Mouse (Mus musculus) embryonic facial prominence, embryonic 11.5 days (tissue): ENCODE results near the gene Nek8. TPM values are rescaled to one million over a fixed set of nuclear protein-coding genes. Genes with fewer than 3 reads are reported as not detected.
"Not testable (repeated sequence)": the region's sequence is repeated elsewhere in the genome, so short reads cannot be mapped to it uniquely, and the experiment has no call there.

Source experiments
- ATAC-seq: fragments of 200-750 bp; cut with Nextera tagmentation; replicated peaks from 2 replicates; pipeline ENCODE4 v1.8.0; 2017; ENCODE audit warnings: low read depth; ENCODE audit not compliant: insufficient number of reproducible peaks, low FRiP score, low TSS enrichment
- DNase-seq: peaks from one replicate; pipeline ENCODE4 v3.0.0-alpha.2; 2015; ENCODE audit warnings: low spot score
- H3K27ac ChIP-seq: fragments of 300-500 bp; sonication (generic); replicated peaks from 2 replicates; pipeline ENCODE4 v1.5.1; 2014; ENCODE audit warnings: mild to moderate bottlenecking, low read depth, low read length, control low read depth
- H3K27me3 ChIP-seq: fragments of 300-500 bp; sonication (generic); 2 replicates; pipeline ENCODE4 v1.6.1; 2014; ENCODE audit warnings: mild to moderate bottlenecking, low read length, moderate library complexity, mixed read lengths; ENCODE audit not compliant: control insufficient read depth, insufficient read depth
- H3K36me3 ChIP-seq: fragments of 300-500 bp; sonication (generic); replicated peaks from 2 replicates; pipeline ENCODE4 v1.6.1; 2014; ENCODE audit warnings: low read depth, mild to moderate bottlenecking, low read length, moderate library complexity, mixed read lengths; ENCODE audit not compliant: control insufficient read depth, insufficient read depth
- H3K4me1 ChIP-seq: fragments of 300-500 bp; sonication (generic); 2 replicates; pipeline ENCODE4 v1.6.1; 2014; ENCODE audit warnings: low read length, mixed read lengths; ENCODE audit not compliant: control insufficient read depth, insufficient read depth
- H3K4me2 ChIP-seq: fragments of 300-500 bp; sonication (generic); 2 replicates; pipeline ENCODE4 v1.6.1; 2014; ENCODE audit warnings: low read depth, mild to moderate bottlenecking, control low read depth, low read length, moderate library complexity
- H3K4me3 ChIP-seq: fragments of 300-500 bp; sonication (generic); 2 replicates; pipeline ENCODE4 v1.5.1; 2014; ENCODE audit warnings: low read depth, low read length, control low read depth
- H3K9ac ChIP-seq: fragments of 300-500 bp; sonication (generic); replicated peaks from 2 replicates; pipeline ENCODE4 v1.6.1; 2014; ENCODE audit warnings: mild to moderate bottlenecking, control low read depth, low read length
- H3K9me3 ChIP-seq: fragments of 300-500 bp; sonication (generic); replicated peaks from 2 replicates; pipeline ENCODE4 v1.6.1; 2016; ENCODE audit warnings: mild to moderate bottlenecking, low read length, inconsistent platforms, mixed read lengths; ENCODE audit not compliant: control insufficient read depth
- WGBS: fragments of 180-500 bp; shearing (Covaris S2); extraction: QIAGEN DNeasy Blood & Tissue Kit; methylation state at CpG from one replicate; pipeline ENCODE4 v1.1.7; 2014; 5-methylcytosine and 5-hydroxymethylcytosine counted together
- polyA plus RNA-seq: library from polyadenylated mRNA; unstranded; fragments of >200 nt; fragmentation: Nextera tagmentation; extraction: Ambion mirVana; gene quantifications from 2 replicates; pipeline ENCODE4 v1.2.1, GENCODE M21; 2014

Nek8 gene
- polyA plus RNA-seq, 1 experiment from 2014 or later: 8.6 TPM

DNA sequence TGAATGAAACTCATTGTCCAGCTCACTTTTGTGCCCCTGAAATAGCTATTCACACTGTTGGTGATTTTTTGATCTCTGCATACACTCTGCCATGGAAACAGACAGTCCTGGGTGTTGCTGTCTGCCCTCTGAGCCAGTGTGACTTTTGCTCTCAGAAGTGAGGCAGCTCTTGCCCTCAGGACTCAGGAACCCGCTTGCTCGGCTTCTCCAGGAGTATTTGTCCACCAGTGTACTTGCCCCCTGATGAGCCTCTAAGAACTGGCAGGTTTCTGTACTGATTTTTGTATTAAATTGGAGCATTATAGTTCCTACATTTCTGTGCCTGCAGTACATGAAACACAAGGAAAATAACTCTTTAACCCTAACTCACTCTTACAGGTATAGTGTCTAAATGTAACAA, 33.0 kb downstream of the Nek8 start:
- Histone ChIP-seq H3K9me3 (no peaks in the 10 kb centered on the region), H3K27me3 (no peaks in the 10 kb centered on the region), H3K27ac (no peak overlapping the region), H3K4me2 (no peak overlapping the region), H3K36me3 (peaks cover 2% of the 10 kb centered on the region), H3K9ac (no peak overlapping the region), H3K4me1 (no peaks in the 10 kb centered on the region), H3K4me3 (no peak overlapping the region)
- ATAC-seq (no peak), DNase-seq (no peak)
- WGBS: 90% methylated on average over 2 of the region's 2 CpGs

DNA sequence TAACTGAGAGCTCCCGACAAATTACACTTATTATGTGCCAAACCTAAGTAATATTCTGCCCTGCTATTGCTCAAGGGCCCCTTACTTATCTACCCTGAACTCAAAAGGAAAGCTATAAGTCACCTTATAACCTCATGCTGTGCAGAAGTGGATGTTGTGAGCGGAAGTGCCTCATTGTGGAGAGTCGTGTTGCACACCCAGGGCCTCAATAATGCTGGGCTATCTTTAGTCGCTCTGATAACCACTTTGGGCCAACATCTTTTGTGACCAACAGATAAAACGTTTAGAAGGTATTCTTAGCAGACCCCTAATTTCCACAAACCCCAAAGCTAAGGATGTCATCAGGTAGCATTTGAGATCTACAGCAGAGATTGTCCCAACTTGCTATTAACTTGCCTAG, 35.8 kb downstream of the Nek8 start:
- no peak overlapping the region for H3K4me3 ChIP-seq
- DNase-seq (no peak), ATAC-seq (no peak)
- H3K27me3 ChIP-seq: no peaks in the 10 kb centered on the region
- no peaks in the 10 kb centered on the region for H3K9me3 ChIP-seq
- H3K36me3 ChIP-seq: peaks cover 2% of the 10 kb centered on the region
- no peak overlapping the region for H3K27ac ChIP-seq
- 84% methylated on average over 5 of the region's 5 CpGs for WGBS
- H3K4me2 ChIP-seq: no peak overlapping the region
- no peak overlapping the region for H3K9ac ChIP-seq
- no peaks in the 10 kb centered on the region for H3K4me1 ChIP-seq

DNA sequence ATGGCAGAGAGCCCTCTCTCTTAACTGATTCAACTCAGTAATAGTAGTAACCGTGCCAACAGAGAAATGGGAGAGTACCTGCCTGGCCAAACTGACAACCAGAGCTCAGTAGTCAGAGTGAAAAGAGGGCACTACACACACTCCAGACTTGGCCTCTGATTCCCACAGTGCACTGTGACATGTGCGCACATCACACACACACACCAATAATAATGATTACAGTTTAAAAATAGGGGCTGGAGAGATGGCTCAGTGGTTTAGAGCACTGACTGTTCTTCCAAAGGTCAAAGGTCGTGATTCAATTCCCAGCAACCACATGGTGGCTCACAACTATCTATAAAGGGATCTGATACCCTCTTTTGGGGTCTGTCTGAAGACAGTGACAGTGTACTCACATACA, 38.5 kb downstream of the Nek8 start:
- ATAC-seq: no peak
- no peaks in the 10 kb centered on the region for H3K27me3 ChIP-seq
- 92% methylated on average over 3 of the region's 3 CpGs for WGBS
- no peaks in the 10 kb centered on the region for H3K4me1 ChIP-seq
- H3K27ac ChIP-seq: no peak overlapping the region
- no peak overlapping the region for H3K4me3 ChIP-seq
- no peaks in the 10 kb centered on the region for H3K9me3 ChIP-seq
- H3K36me3 ChIP-seq: no peaks in the 10 kb centered on the region
- H3K9ac ChIP-seq: no peak overlapping the region
- no peak overlapping the region for H3K4me2 ChIP-seq
- no peak for DNase-seq

DNA sequence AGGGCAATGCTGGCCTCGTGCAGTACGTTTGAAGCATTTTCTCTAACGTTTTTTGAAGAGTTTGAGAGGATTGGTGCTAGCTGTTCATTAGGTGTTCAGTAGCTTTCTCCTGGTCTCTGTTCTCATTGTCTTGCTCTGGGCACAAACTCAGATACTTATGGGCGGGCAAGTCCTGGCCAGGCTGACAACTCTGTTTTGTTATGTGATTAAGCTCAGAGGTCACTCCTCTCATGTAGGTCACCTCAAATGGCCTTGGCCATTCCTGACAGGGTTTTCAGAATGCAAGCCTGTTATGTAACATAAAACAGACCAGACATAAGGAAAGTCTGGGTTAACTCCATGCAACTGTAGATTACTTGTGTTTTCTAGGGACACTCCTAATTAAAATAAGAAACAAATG, 38.9 kb downstream of the Nek8 start:
- no peak overlapping the region for H3K4me2 ChIP-seq
- WGBS: 77% methylated on average over 4 of the region's 4 CpGs
- H3K27ac ChIP-seq: no peak overlapping the region
- H3K27me3 ChIP-seq: no peaks in the 10 kb centered on the region
- no peaks in the 10 kb centered on the region for H3K36me3 ChIP-seq
- ATAC-seq: no peak
- H3K9ac ChIP-seq: no peak overlapping the region
- no peak for DNase-seq
- H3K4me1 ChIP-seq: no peaks in the 10 kb centered on the region
- no peaks in the 10 kb centered on the region for H3K9me3 ChIP-seq
- H3K4me3 ChIP-seq: no peak overlapping the region

DNA sequence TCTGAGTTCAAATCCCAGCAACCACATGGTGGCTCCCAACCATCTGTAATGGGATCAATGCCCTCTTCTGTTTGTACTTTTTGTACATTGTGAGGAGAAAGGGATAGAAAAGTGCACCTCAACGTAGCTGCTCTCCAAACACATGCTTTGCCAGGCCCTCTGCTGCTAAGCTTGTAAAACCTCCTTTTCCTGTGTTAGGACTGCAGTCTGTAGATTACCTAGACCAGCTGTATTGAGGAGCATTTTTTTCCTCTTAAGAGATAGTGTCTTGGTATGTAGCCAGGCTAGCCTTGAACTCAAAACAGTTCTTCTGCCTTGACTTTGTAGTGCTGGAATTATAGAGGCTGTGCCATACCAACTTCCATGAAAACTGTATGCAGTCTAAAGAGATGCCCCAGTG, 40.3 kb downstream of the Nek8 start:
- Histone ChIP-seq H3K4me3 (no peak overlapping the region), H3K4me1 (no peaks in the 10 kb centered on the region), H3K27me3 (no peaks in the 10 kb centered on the region), H3K36me3 (no peaks in the 10 kb centered on the region), H3K9me3 (no peaks in the 10 kb centered on the region), H3K9ac (no peak overlapping the region), H3K27ac (no peak overlapping the region), H3K4me2 (no peak overlapping the region)
- no peak for ATAC-seq
- WGBS: 91% methylated on average over 1 of the region's 1 CpGs
- DNase-seq: no peak

DNA sequence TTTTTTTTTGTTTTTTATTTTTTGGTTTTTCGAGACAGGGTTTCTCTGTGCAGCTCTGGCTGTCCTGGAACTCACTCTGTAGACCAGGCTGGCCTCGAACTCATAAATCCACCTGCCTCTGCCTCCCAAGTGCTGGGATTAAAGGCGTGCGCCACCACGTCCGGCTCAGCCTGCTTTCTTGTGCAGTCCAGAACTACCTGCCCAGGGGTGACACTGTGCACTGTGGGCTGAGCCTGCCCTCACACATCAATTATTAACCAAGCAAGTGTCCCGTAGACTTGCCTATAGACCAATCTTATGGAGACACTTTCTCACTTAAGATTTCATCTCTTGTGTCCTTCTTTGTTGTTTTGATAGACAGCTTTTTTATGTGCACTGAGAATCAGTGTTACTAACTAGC, 41.2 kb downstream of the Nek8 start:
- not testable (repeated sequence) for DNase-seq, H3K4me3 ChIP-seq, ATAC-seq, H3K27me3 ChIP-seq, H3K4me1 ChIP-seq, H3K9ac ChIP-seq, H3K27ac ChIP-seq, H3K36me3 ChIP-seq, H3K4me2 ChIP-seq, H3K9me3 ChIP-seq
- 93% methylated on average over 7 of the region's 7 CpGs for WGBS

DNA sequence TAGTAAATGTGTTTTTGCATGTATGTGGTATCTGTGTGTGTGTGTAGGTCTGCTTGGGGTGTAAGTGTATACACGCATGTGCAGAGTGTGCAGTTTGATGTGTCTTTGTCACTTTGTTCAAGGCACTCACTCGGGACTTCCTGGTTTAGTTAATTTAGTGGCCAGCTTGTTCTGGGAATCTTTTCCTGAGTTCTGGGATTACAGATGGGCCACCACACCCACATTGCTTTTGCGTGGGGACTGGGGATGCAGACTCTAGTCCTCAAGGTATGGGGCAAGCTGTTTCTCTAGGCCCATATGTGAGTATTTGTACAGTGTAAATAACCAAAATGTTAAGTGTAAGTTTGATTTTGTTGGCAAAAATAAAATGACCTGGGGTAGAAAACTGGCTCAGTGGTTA, 42.1 kb downstream of the Nek8 start:
- ATAC-seq (no peak), DNase-seq (no peak)
- H3K9me3 ChIP-seq: no peaks in the 10 kb centered on the region
- H3K4me2 ChIP-seq: no peak overlapping the region
- no peaks in the 10 kb centered on the region for H3K4me1 ChIP-seq
- WGBS: 83% methylated on average over 3 of the region's 3 CpGs
- H3K36me3 ChIP-seq: no peaks in the 10 kb centered on the region
- no peaks in the 10 kb centered on the region for H3K27me3 ChIP-seq
- no peak overlapping the region for H3K27ac ChIP-seq
- no peak overlapping the region for H3K9ac ChIP-seq
- H3K4me3 ChIP-seq: no peak overlapping the region

DNA sequence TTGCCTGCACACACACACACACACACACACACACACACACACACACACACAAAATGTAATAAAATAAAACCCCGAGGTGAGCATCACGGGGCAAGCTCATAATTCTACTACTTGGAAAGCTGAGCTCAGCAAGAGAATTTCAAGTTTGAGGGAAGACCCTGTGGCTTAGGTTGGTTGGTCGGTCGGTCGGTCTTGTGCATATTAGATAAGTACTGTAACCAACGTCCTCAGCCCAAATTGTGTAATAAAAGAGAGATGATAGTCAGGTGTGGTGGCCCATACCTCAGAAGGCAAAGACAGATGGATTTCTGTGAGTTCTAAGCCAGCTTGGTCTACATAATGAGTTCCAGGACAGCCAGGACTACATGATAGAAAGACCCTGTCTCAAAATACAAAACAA, 42.6 kb downstream of the Nek8 start:
- 87% methylated on average over 6 of the region's 6 CpGs for WGBS
- Histone ChIP-seq H3K36me3 (no peaks in the 10 kb centered on the region), H3K4me3 (no peak overlapping the region), H3K4me2 (no peak overlapping the region), H3K27ac (no peak overlapping the region), H3K9ac (no peak overlapping the region), H3K4me1 (no peaks in the 10 kb centered on the region), H3K27me3 (no peaks in the 10 kb centered on the region), H3K9me3 (no peaks in the 10 kb centered on the region)
- ATAC-seq: no peak
- no peak for DNase-seq

DNA sequence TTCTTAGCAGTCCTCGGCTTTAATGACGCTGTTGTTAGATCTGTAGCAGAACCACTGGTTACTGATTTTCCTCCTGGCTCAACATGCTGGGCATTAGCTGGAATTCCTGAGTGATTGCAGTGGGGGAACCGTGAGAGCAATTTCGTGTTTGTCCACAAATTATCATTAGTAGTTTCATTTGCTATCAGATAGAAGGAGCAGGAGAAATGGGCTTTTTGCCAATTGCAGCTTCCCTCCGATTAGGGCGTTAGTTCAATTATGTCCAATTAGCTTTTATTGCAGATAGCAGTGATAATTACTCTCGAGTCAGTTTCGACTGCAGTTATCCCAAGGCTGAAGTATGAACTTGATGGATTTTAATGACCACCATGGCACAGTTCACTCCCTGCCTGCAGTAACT, 47.0 kb downstream of the Nek8 start:
- no peak overlapping the region for H3K27ac ChIP-seq
- H3K4me1 ChIP-seq: no peaks in the 10 kb centered on the region
- ATAC-seq (no peak), DNase-seq (no peak)
- no peaks in the 10 kb centered on the region for H3K27me3 ChIP-seq
- H3K9ac ChIP-seq: no peak overlapping the region
- H3K4me2 ChIP-seq: no peak overlapping the region
- H3K36me3 ChIP-seq: no peaks in the 10 kb centered on the region
- 72% methylated on average over 8 of the region's 8 CpGs for WGBS
- no peak overlapping the region for H3K4me3 ChIP-seq
- no peaks in the 10 kb centered on the region for H3K9me3 ChIP-seq
